ENCODE assay signal across 21 mouse cellular contexts in the genomic region with DNA sequence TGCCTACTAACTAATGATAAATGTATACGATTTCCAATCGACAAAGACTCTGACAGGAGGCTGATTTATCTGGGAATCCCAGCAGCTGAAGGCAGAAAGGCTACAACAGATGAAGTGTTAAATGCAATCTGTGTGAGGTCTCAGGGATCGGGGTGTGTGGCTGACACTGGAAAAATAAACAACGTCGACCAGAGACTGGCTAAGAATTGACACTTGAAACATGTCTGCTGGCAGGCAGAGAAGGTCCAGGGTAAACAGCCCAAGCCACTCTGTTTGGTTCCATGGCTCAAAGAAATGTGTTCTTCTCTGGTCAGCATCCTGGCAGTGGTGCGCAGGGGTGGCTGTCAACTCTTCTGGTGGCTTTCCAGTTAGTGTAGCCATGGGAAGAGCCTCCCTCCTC.
DNase-seq lines count a peak whose midpoint lies in the region; ATAC-seq and TF ChIP-seq lines count a peak whose summit lies in the region.
"Had no signal": no experiment of that assay in that cellular context is flagged by ENCODE, and none has a peak within 500 bp of the region (broad histone marks: within the 10 kb centered on the region; RNA-seq: fewer than 3 reads in every experiment).

No protein-coding gene starts in this region.

- H3K36me3 ChIP-seq in kidney, postnatal 0 days (ENCODE audit: insufficient read depth, low read length), result no peaks in the 10 kb centered on the region
- no peaks in the 10 kb centered on the region for H3K36me3 ChIP-seq in kidney, adult 2 months (ENCODE audit: control insufficient read depth, insufficient read depth, low read length)
- no peaks in the 10 kb centered on the region for H3K36me3 ChIP-seq in embryonic facial prominence, embryonic 11.5 days (replicated peaks; ENCODE audit: control insufficient read depth, insufficient read depth, low read depth, low read length)
- H3K36me3 ChIP-seq: embryonic facial prominence, embryonic 15.5 days; forebrain, embryonic 10.5 days; hindbrain, embryonic 13.5 days; limb, embryonic 12.5 days; liver, embryonic 13.5 days had no signal

- peaks cover 14% of the 10 kb centered on the region for H3K4me1 ChIP-seq in kidney, postnatal 0 days (replicated peaks; ENCODE audit: insufficient read depth, low read length)
- H3K4me1 ChIP-seq in kidney, adult 2 months (ENCODE audit: control insufficient read depth, insufficient read depth, low read length), result peaks cover 9% of the 10 kb centered on the region; the same call in 1 of the 2 replicates
- H3K4me1 ChIP-seq in embryonic facial prominence, embryonic 11.5 days (ENCODE audit: control insufficient read depth, insufficient read depth, low read length), result no peaks in the 10 kb centered on the region
- H3K4me1 ChIP-seq: limb, embryonic 12.5 days had no signal

- intact Hi-C loops in heart, postnatal 10 days (cut with DNase I), result no loop called here
- intact Hi-C loops in left cerebral cortex, adult 2 months (cut with DNase I), result no loop called here

- no peak overlapping the region for H3K27ac ChIP-seq in kidney, postnatal 0 days
- H3K27ac ChIP-seq in kidney, adult 2 months (ENCODE audit: insufficient read depth, low read depth, low read length), result no peak overlapping the region
- H3K27ac ChIP-seq in embryonic facial prominence, embryonic 11.5 days (replicated peaks; ENCODE audit: low read depth, low read length), result no peak overlapping the region
- H3K27ac ChIP-seq in left cerebral cortex, adult 2 months, result no peak overlapping the region
- H3K27ac ChIP-seq: embryonic facial prominence, embryonic 15.5 days; forebrain, embryonic 10.5 days; hindbrain, embryonic 13.5 days; limb, embryonic 12.5 days; liver, embryonic 13.5 days had no signal

- H3K9me3 ChIP-seq in kidney, postnatal 0 days (replicated peaks; ENCODE audit: low read length), result no peaks in the 10 kb centered on the region
- no peaks in the 10 kb centered on the region for H3K9me3 ChIP-seq in embryonic facial prominence, embryonic 11.5 days (replicated peaks; ENCODE audit: control insufficient read depth, low read length)
- H3K9me3 ChIP-seq: embryonic facial prominence, embryonic 15.5 days; forebrain, embryonic 10.5 days; hindbrain, embryonic 13.5 days; limb, embryonic 12.5 days; liver, embryonic 13.5 days had no signal

- DNase-seq in heart, adult 11 months, result peak; percentile 68
- no peak for DNase-seq in heart, postnatal 10 days
- DNase-seq in kidney, postnatal 0 days (ENCODE audit: low spot score), result peak; percentile 48
- DNase-seq in kidney, adult 2 months, result no peak
- peak; percentile 22 for DNase-seq in embryonic facial prominence, embryonic 11.5 days (ENCODE audit: low spot score)
- DNase-seq in lung, postnatal 4 days, result peak; percentile 17 to 45
- DNase-seq in urinary bladder, postnatal 10 days (ENCODE audit: low spot score), result no peak
- DNase-seq in left cerebral cortex, adult 2 months (ENCODE audit: extremely low spot score in 1 of 2, low spot score in 2 of 2), result no peak
- DNase-seq: adrenal gland, adult 2 months; cerebellum, adult 11 months; cerebellum, postnatal 25 days; gastrocnemius, postnatal 25 days; layer of hippocampus, postnatal 36 days; liver, embryonic 13.5 days; right cerebral cortex, adult 18-20 months had no signal

- no peak overlapping the region for H3K4me3 ChIP-seq in kidney, postnatal 0 days (replicated peaks; ENCODE audit: low read depth, low read length)
- no peak overlapping the region for H3K4me3 ChIP-seq in kidney, adult 2 months (ENCODE audit: insufficient read depth, low read depth, low read length)
- H3K4me3 ChIP-seq in embryonic facial prominence, embryonic 11.5 days (ENCODE audit: low read depth, low read length), result no peak overlapping the region
- H3K4me3 ChIP-seq in left cerebral cortex, adult 2 months, result no peak overlapping the region
- H3K4me3 ChIP-seq: embryonic facial prominence, embryonic 15.5 days; forebrain, embryonic 10.5 days; hindbrain, embryonic 13.5 days; limb, embryonic 12.5 days; liver, embryonic 13.5 days had no signal

- WGBS in kidney, postnatal 0 days, result 15% methylated on average over 6 of the region's 6 CpGs
- WGBS in kidney, adult 2 months, result 37% methylated on average over 6 of the region's 6 CpGs
- 57% methylated on average over 6 of the region's 6 CpGs for WGBS in embryonic facial prominence, embryonic 11.5 days

- no peak for ATAC-seq in kidney, postnatal 0 days (replicated peaks; ENCODE audit: low FRiP score, low read depth)
- no peak for ATAC-seq in embryonic facial prominence, embryonic 11.5 days (replicated peaks; ENCODE audit: insufficient number of reproducible peaks, low FRiP score, low TSS enrichment, low read depth)
- ATAC-seq: midbrain, embryonic 16.5 days had no signal

- TF ChIP-seq CTCF in kidney, postnatal 0 days (IDR thresholded peaks at IDR 0.05; ENCODE audit: low read depth), result no peak
- no peak for TF ChIP-seq CTCF in kidney, adult 2 months (conservative IDR thresholded peaks at IDR 0.05; ENCODE audit: insufficient read depth, insufficient read length, low read depth, low read length)
- no peak for TF ChIP-seq CTCF in left cerebral cortex, adult 2 months (IDR thresholded peaks at IDR 0.05)

- no peak overlapping the region for H3K4me2 ChIP-seq in kidney, postnatal 0 days (ENCODE audit: low read length)
- no peak overlapping the region for H3K4me2 ChIP-seq in embryonic facial prominence, embryonic 11.5 days (ENCODE audit: low read depth, low read length)
- H3K4me2 ChIP-seq: embryonic facial prominence, embryonic 15.5 days; hindbrain, embryonic 13.5 days; limb, embryonic 12.5 days; liver, embryonic 13.5 days had no signal

- no peak for TF ChIP-seq POLR2A in kidney, adult 2 months (IDR thresholded peaks at IDR 0.05; ENCODE audit: low read depth, low read length)

- H3K27me3 ChIP-seq in kidney, postnatal 0 days (ENCODE audit: insufficient read depth, low read length), result no peaks in the 10 kb centered on the region
- H3K27me3 ChIP-seq in kidney, adult 2 months (replicated peaks; ENCODE audit: control insufficient read depth, insufficient read depth, low read length), result no peaks in the 10 kb centered on the region
- H3K27me3 ChIP-seq in embryonic facial prominence, embryonic 11.5 days (ENCODE audit: control insufficient read depth, insufficient read depth, low read length), result no peaks in the 10 kb centered on the region
- H3K27me3 ChIP-seq: CH12.LX; embryonic facial prominence, embryonic 15.5 days; limb, embryonic 12.5 days; liver, embryonic 13.5 days had no signal

- H3K9ac ChIP-seq in kidney, postnatal 0 days (ENCODE audit: low read depth, low read length), result no peak overlapping the region
- H3K9ac ChIP-seq in embryonic facial prominence, embryonic 11.5 days (replicated peaks; ENCODE audit: low read length), result no peak overlapping the region
- H3K9ac ChIP-seq: embryonic facial prominence, embryonic 15.5 days; hindbrain, embryonic 13.5 days; limb, embryonic 12.5 days; liver, embryonic 13.5 days had no signal

Comparison
In these comparisons a context has a peak if more than half of its experiments do, and no peak if none do; other contexts are left out.
1. DNase-seq: peak in heart, adult 11 months (single experiment), kidney, postnatal 0 days (single experiment), embryonic facial prominence, embryonic 11.5 days (single experiment) and lung, postnatal 4 days (2 of 2); none in heart, postnatal 10 days (0 of 2), kidney, adult 2 months (single experiment), urinary bladder, postnatal 10 days (single experiment) and left cerebral cortex, adult 2 months (0 of 2).